Mouse (Mus musculus): ENCODE data around the gene Fcgr3. TPM values are rescaled to one million over a fixed set of nuclear protein-coding genes. Genes with fewer than 3 reads are reported as not detected.
A peak's percentile ranks its signal among the peaks of the same experiment; 100 is the strongest.
"Not testable (repeated sequence)": the region's sequence is repeated elsewhere in the genome, so short reads cannot be mapped to it uniquely, and the experiment has no call there.

Gene Fcgr3
- polyA plus RNA-seq, 1 experiment from 2014 or later = 4.3 TPM

- not testable (repeated sequence) for H3K36me3 ChIP-seq (ENCODE audit: control insufficient read depth, insufficient read depth, low read length); H3K9me3 ChIP-seq (ENCODE audit: control insufficient read depth, low read length); H3K9ac ChIP-seq (ENCODE audit: low read length); H3K4me1 ChIP-seq (replicated peaks; ENCODE audit: control insufficient read depth, insufficient read depth, low read length); DNase-seq (ENCODE audit: low spot score); H3K27ac ChIP-seq (ENCODE audit: low read depth, low read length)
- 2% methylated on average over 15 of the region's 27 CpGs for WGBS
- Histone ChIP-seq H3K27me3 (ENCODE audit: control insufficient read depth, insufficient read depth, low read length) (peaks cover 21% of the 10 kb centered on the region), H3K4me3 (ENCODE audit: low read depth, low read length) (peak overlapping the region; percentile 15; the same call in 1 of the 2 replicates), H3K4me2 (ENCODE audit: low read depth, low read length, severe bottlenecking) (0 out of 2 replicates have a peak overlapping the region, but pooled peaks have one; percentile 24)
- peak; percentile 11; the same call in 1 of the 2 replicates for ATAC-seq (replicated peaks; ENCODE audit: low FRiP score)
These were observed 13.2 kb upstream of the Fcgr3 start for GRCm38 (mm10) chr1:171077955-171078354.

DNA sequence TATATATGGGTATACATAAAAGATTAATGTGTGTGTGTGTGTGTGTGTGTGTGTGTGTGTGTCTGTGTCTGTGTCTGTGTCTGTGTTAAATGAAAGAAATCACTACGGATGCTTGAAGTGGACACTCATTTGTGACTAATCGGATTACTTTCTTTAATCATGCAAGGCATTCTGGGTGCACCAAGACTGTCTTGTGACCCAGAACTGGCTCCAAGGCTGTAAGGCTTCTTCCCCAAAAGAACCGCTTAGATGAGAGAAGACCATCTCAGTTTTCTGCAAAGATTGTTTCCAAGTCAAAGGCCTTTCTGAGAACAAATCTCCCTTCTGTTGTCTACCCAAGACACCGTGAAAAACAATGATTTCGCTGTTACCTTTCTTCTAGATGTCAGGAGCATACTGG, 12.5 kb upstream of the Fcgr3 start:
- H3K27me3 ChIP-seq (ENCODE audit: control insufficient read depth, insufficient read depth, low read length) = peaks cover 21% of the 10 kb centered on the region
- not testable (repeated sequence) for H3K9ac ChIP-seq (ENCODE audit: low read length); H3K9me3 ChIP-seq (ENCODE audit: control insufficient read depth, low read length); H3K27ac ChIP-seq (ENCODE audit: low read depth, low read length); ATAC-seq (replicated peaks; ENCODE audit: low FRiP score); H3K4me2 ChIP-seq (ENCODE audit: low read depth, low read length, severe bottlenecking); DNase-seq (ENCODE audit: low spot score); H3K4me3 ChIP-seq (ENCODE audit: low read depth, low read length); H3K36me3 ChIP-seq (ENCODE audit: control insufficient read depth, insufficient read depth, low read length); H3K4me1 ChIP-seq (replicated peaks; ENCODE audit: control insufficient read depth, insufficient read depth, low read length)
- WGBS = 42% methylated on average over 5 of the region's 5 CpGs

DNA sequence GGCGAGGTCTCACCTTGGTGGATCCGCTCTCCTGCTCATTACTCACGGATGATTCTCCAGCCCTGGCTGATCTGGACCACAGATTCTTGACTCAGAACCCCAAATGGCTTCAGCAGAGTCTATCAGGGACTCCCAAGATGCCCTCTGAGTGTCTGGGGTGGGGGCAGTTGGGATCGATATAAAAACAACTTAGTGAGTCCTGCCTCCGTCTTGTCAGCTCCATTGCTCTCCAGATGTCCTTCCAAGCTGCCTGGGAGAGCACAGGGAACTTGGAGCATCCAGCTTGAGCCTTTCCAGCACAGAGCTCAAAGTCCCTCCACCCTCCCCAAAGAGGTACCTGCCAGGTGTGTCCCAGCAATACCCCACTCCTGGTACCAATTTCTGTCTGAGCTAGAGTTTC, 11.4 kb upstream of the Fcgr3 start:
- not testable (repeated sequence) for H3K4me2 ChIP-seq (ENCODE audit: low read depth, low read length, severe bottlenecking); H3K4me3 ChIP-seq (ENCODE audit: low read depth, low read length); H3K36me3 ChIP-seq (ENCODE audit: control insufficient read depth, insufficient read depth, low read length); H3K27ac ChIP-seq (ENCODE audit: low read depth, low read length); H3K4me1 ChIP-seq (replicated peaks; ENCODE audit: control insufficient read depth, insufficient read depth, low read length); DNase-seq (ENCODE audit: low spot score); H3K9me3 ChIP-seq (ENCODE audit: control insufficient read depth, low read length); ATAC-seq (replicated peaks; ENCODE audit: low FRiP score); H3K9ac ChIP-seq (ENCODE audit: low read length)
- 58% methylated on average over 3 of the region's 5 CpGs for WGBS
- H3K27me3 ChIP-seq (ENCODE audit: control insufficient read depth, insufficient read depth, low read length) = peaks cover 18% of the 10 kb centered on the region

DNA sequence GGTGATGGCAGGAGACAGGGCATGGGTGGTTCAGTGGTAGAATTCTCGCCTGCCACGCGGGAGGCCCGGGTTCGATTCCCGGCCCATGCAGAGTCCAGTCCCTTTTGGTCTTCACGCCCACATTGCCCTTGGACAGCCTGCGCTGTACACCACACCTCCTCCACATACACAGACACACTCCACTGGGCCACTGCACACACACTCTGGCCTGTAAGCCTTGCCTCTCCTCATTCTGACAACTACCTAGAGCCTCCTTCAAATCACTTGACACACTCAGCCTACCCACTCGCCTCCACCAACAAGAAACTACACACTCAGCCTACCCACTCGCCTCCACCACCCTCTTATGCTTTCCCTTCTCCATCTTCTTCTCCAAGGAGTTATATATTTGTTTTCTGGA, 9.5 kb upstream of the Fcgr3 start:
- 15% methylated on average over 4 of the region's 10 CpGs for WGBS
- H3K27ac ChIP-seq (ENCODE audit: low read depth, low read length); H3K4me1 ChIP-seq (replicated peaks; ENCODE audit: control insufficient read depth, insufficient read depth, low read length); H3K4me2 ChIP-seq (ENCODE audit: low read depth, low read length, severe bottlenecking); H3K36me3 ChIP-seq (ENCODE audit: control insufficient read depth, insufficient read depth, low read length); H3K4me3 ChIP-seq (ENCODE audit: low read depth, low read length); H3K9ac ChIP-seq (ENCODE audit: low read length); H3K9me3 ChIP-seq (ENCODE audit: control insufficient read depth, low read length): not testable (repeated sequence)
- peak; percentile 40 for ATAC-seq (replicated peaks; ENCODE audit: low FRiP score)
- peak; percentile 75 for DNase-seq (ENCODE audit: low spot score)
- H3K27me3 ChIP-seq (ENCODE audit: control insufficient read depth, insufficient read depth, low read length) = peaks cover 28% of the 10 kb centered on the region

GRCm38 (mm10) chr1:171072217-171072616, 7.5 kb upstream of the Fcgr3 start:
- DNase-seq (ENCODE audit: low spot score); H3K4me1 ChIP-seq (replicated peaks; ENCODE audit: control insufficient read depth, insufficient read depth, low read length); H3K9me3 ChIP-seq (ENCODE audit: control insufficient read depth, low read length); H3K4me3 ChIP-seq (ENCODE audit: low read depth, low read length); H3K4me2 ChIP-seq (ENCODE audit: low read depth, low read length, severe bottlenecking); H3K36me3 ChIP-seq (ENCODE audit: control insufficient read depth, insufficient read depth, low read length); H3K9ac ChIP-seq (ENCODE audit: low read length); H3K27ac ChIP-seq (ENCODE audit: low read depth, low read length): not testable (repeated sequence)
- WGBS = no CpG with 5 or more reads among the region's 45 CpGs
- H3K27me3 ChIP-seq (ENCODE audit: control insufficient read depth, insufficient read depth, low read length) = peaks cover 23% of the 10 kb centered on the region
- peak; percentile 45 for ATAC-seq (replicated peaks; ENCODE audit: low FRiP score)

DNA sequence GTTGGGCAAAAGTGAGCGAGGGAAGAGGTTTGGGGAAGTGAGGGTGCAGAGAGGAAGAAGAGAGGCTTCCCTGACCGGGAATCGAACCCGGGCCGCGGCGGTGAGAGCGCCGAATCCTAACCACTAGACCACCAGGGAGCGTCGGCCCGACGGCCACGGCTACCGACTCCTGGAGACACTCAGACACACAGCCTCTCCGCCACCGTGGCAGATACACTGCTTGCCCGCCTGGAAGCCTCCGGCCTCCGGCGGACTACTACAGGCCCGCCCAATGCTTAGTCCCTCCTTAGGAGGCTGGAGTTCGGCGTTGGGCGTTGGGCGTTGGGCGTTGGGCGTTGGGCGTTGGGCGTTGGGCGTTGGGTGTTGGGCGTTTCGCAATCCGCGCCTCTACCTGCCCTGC, 7.0 kb upstream of the Fcgr3 start:
- H3K4me2 ChIP-seq (ENCODE audit: low read depth, low read length, severe bottlenecking); H3K9me3 ChIP-seq (ENCODE audit: control insufficient read depth, low read length); H3K4me3 ChIP-seq (ENCODE audit: low read depth, low read length); DNase-seq (ENCODE audit: low spot score); H3K9ac ChIP-seq (ENCODE audit: low read length); H3K4me1 ChIP-seq (replicated peaks; ENCODE audit: control insufficient read depth, insufficient read depth, low read length); H3K36me3 ChIP-seq (ENCODE audit: control insufficient read depth, insufficient read depth, low read length); H3K27ac ChIP-seq (ENCODE audit: low read depth, low read length): not testable (repeated sequence)
- WGBS = no CpG with 5 or more reads among the region's 35 CpGs
- peak; percentile 60 for ATAC-seq (replicated peaks; ENCODE audit: low FRiP score)
- H3K27me3 ChIP-seq (ENCODE audit: control insufficient read depth, insufficient read depth, low read length) = peaks cover 20% of the 10 kb centered on the region

GRCm38 (mm10) chr1:171070879-171071278, 6.1 kb upstream of the Fcgr3 start:
- H3K27ac ChIP-seq (ENCODE audit: low read depth, low read length); H3K4me2 ChIP-seq (ENCODE audit: low read depth, low read length, severe bottlenecking); H3K4me3 ChIP-seq (ENCODE audit: low read depth, low read length); H3K9ac ChIP-seq (ENCODE audit: low read length); ATAC-seq (replicated peaks; ENCODE audit: low FRiP score); H3K4me1 ChIP-seq (replicated peaks; ENCODE audit: control insufficient read depth, insufficient read depth, low read length); H3K9me3 ChIP-seq (ENCODE audit: control insufficient read depth, low read length); H3K36me3 ChIP-seq (ENCODE audit: control insufficient read depth, insufficient read depth, low read length); DNase-seq (ENCODE audit: low spot score): not testable (repeated sequence)
- peaks cover 21% of the 10 kb centered on the region for H3K27me3 ChIP-seq (ENCODE audit: control insufficient read depth, insufficient read depth, low read length)
- WGBS = 24% methylated on average over 11 of the region's 16 CpGs

- not testable (repeated sequence) for H3K27ac ChIP-seq (ENCODE audit: low read depth, low read length); H3K4me3 ChIP-seq (ENCODE audit: low read depth, low read length); H3K9me3 ChIP-seq (ENCODE audit: control insufficient read depth, low read length); ATAC-seq (replicated peaks; ENCODE audit: low FRiP score); H3K9ac ChIP-seq (ENCODE audit: low read length); H3K4me1 ChIP-seq (replicated peaks; ENCODE audit: control insufficient read depth, insufficient read depth, low read length); H3K4me2 ChIP-seq (ENCODE audit: low read depth, low read length, severe bottlenecking); H3K36me3 ChIP-seq (ENCODE audit: control insufficient read depth, insufficient read depth, low read length)
- WGBS = 66% methylated on average over 3 of the region's 3 CpGs
- DNase-seq (ENCODE audit: low spot score) = peak; percentile 54
- H3K27me3 ChIP-seq (ENCODE audit: control insufficient read depth, insufficient read depth, low read length) = peaks cover 27% of the 10 kb centered on the region
These were observed 4.8 kb upstream of the Fcgr3 start for GRCm38 (mm10) chr1:171069508-171069907.

DNA sequence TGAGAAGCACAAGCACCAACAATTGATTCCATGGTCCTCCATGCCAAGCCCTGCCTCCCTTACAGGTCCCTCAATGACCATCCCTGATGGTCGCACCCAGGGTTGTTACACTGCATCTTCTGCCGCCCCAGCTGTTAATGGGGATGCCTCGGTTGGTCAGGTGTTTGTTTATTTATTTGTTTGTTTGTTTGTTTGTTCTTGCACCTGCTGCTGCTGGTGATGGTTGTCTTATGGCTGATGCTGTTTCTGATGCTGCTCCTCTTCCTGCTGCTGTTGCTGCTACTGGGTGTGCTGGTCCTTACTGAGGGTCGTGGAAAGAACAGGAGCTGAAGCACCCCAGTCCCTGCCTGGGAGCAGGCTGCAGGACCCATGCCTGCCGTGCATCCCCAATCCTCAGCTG, 3.2 kb upstream of the Fcgr3 start:
- peaks cover 29% of the 10 kb centered on the region for H3K27me3 ChIP-seq (ENCODE audit: control insufficient read depth, insufficient read depth, low read length)
- H3K27ac ChIP-seq (ENCODE audit: low read depth, low read length); H3K4me1 ChIP-seq (replicated peaks; ENCODE audit: control insufficient read depth, insufficient read depth, low read length); H3K9ac ChIP-seq (ENCODE audit: low read length); ATAC-seq (replicated peaks; ENCODE audit: low FRiP score); H3K36me3 ChIP-seq (ENCODE audit: control insufficient read depth, insufficient read depth, low read length); H3K4me2 ChIP-seq (ENCODE audit: low read depth, low read length, severe bottlenecking); H3K4me3 ChIP-seq (ENCODE audit: low read depth, low read length); H3K9me3 ChIP-seq (ENCODE audit: control insufficient read depth, low read length): not testable (repeated sequence)
- DNase-seq (ENCODE audit: low spot score) = peak; percentile 54
- 47% methylated on average over 5 of the region's 5 CpGs for WGBS
